Mouse (Mus musculus) erythroblast, embryonic 14.5 days (primary cell): ENCODE measurements around the gene Pus7l.

Experiments
- GATA1 ChIP-seq: IDR thresholded peaks from 2 replicates; pipeline ENCODE4 v1.6.1; 2012; ENCODE audit warnings: low read length, inconsistent platforms, mixed read lengths
- TAL1 ChIP-seq: IDR thresholded peaks from 3 replicates; pipeline ENCODE4 v1.6.1; 2012; ENCODE audit warnings: low read length, inconsistent platforms, mixed read lengths

DNA sequence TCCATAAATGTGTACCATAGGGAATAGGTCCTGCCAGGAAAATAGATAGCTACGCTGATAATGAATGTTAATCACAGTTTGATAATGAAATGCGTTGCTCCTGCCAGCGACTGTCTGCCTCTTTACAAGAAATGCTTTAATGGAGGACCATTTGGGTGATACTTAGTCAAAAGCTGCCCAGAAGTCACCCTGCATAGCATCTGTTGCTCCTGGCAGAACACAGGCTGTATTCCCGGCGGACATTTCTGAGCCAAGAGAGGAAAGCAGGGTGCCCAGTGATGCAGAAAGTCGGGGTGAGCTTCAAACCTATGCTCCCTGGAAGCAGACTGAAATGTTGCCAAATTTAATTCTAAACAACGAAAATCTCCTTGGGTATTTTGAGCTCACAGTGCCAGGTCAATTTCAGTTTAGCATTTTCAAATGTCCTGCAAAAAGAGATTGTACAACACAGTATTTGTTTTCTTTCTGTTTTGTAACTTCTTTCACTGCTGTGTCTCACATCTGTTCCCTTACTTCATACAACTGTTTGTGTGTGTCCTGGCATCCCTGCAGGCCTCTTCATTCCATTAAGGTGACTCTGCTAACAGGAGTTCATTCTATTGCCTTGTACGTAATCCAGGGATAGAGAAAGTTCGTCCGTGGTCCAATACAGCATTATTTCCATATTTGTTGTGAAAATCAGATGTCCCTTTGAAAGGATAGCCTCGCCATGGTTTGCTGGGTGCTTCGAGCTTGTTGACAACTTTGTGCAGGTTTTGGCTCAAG, 39.7 kb downstream of the Pus7l start:
- no peak for TF ChIP-seq GATA1
- TF ChIP-seq TAL1, result no peak
